Mouse (Mus musculus): Measurements from ENCODE around the gene Apob.

Apob gene

DNA sequence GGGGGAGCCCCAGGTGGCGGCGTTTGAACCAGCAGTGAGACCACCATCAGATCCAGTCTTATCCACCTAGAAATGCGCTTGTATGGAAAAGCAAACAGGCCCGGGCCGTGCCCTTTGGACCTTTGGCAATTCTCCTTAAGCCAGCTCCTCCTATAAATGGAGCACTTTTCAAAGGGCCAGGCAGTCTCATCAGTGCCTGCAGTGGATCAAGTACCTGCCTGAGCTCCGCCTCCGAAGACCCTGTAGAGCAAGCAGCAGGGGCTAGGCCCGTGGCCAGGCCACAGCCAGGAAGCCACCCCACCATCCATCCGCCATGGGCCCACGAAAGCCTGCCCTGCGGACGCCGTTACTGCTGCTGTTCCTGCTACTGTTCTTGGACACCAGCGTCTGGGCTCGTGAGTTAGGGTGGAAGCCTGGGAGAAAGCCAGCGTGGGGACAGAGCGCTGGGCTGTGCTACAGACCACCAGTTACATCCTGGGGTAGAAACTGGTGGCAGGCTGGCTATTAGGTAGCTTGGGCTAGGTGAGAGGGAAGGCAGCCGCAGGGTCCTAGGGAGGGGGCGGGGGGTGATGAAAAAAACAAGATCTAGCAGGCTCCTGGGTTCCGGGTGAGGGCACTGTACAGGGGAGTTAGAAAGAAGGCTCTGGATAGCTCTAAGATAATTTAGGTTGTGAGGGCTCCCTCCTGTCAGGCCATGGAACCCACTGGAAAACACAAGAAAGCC is at the start of gene Apob:
Gene Apob (plus strand): TSS at position 183 of the 724 bp plus-strand sequence.
- Histone ChIP-seq H3K27me3 (ENCODE audit: control insufficient read depth, insufficient read depth, low read length, poor library complexity, severe bottlenecking) (no peaks in the 10 kb centered on the region; the same call in 1 of the 2 replicates), H3K36me3 (ENCODE audit: control insufficient read depth, insufficient read depth, low read length, poor library complexity, severe bottlenecking) (no peaks in the 10 kb centered on the region)
- DNase-seq (ENCODE audit: low read depth, low spot score), result no peak

DNA sequence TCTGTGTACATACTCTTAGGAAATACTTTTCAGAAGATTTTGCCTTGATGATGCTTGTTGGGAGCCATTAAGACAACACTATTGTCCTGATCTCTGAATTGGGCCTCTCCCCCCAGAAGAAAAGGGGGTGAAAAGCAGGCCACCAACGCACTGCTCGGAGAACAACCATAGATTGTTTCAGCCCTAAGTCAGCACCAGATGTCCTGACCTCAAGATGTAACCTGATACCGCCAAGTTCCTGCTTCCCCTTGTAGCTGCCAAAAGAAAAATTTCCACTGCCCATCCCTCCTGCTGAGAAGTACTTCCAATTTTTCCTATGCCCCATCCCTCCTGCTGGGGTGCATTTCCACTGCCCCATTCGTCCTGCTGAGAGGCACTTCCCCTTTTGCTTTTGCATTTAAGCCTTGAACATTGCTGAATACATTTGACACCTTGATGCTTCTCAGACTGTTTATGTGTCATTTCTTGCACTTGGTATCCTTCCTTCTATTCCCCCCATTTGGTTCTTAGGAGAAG is 45.0 kb upstream of the Apob start:
- H3K36me3 ChIP-seq (ENCODE audit: control insufficient read depth, insufficient read depth, low read length, poor library complexity, severe bottlenecking), result no peaks in the 10 kb centered on the region
- DNase-seq (ENCODE audit: low read depth, low spot score), result no peak

DNA sequence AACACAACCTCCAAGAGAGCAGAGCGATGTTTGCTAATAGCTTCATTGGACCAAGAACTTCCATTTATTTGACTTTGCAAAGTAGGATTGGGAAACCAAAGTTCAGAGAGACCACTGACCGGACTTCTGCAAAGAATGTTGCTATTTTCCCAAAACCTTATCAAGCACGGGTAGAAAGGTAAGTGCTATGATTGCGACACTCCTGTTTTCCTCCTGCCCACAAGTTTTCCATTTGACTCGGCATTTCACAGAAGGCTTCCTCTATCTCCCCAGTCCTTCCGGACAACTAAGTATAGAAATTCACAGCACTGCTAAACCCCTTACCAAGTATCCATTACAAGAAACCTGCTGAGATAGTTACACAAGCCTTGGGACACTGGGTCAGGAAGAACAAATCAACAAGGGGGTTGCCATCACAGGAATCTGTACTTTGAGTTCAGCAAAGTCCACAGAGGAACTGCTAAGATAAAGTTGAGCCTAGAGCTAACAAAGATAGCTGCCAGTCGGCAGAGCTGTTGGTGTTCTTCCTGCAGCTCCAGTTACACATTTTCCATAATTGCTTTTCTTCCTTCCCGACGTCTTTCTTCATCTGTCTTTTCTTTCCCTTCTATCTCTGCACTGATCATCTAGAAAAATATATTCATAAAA is 27.2 kb upstream of the Apob start:
- DNase-seq (ENCODE audit: low read depth, low spot score), result no peak
- no peaks in the 10 kb centered on the region for H3K36me3 ChIP-seq (ENCODE audit: control insufficient read depth, insufficient read depth, low read length, poor library complexity, severe bottlenecking)

More for the DNA sequence above, 45.0 kb upstream of the Apob start:
- H3K27me3 ChIP-seq (ENCODE audit: control insufficient read depth, insufficient read depth, low read length, poor library complexity, severe bottlenecking), result no peaks in the 10 kb centered on the region

DNA sequence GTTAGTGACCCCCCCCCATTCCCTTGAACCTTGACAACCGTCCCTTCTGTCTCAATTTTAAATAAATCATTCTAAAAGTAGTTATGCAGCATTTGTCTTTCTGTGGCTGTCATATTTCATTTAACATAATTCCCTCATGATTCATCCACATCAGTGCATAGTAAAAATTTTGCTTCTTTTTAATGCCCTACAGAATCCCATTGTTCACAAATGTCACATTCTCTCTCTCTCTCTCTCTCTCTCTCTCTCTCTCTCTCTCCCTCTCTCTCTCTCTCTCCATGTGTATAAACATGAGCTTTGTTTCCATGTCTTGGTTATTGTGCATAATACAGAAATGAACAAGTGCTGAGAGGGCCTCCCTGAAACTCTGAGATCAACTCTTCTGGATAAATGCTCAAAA is 18.6 kb upstream of the Apob start:
- H3K36me3 ChIP-seq (ENCODE audit: control insufficient read depth, insufficient read depth, low read length, poor library complexity, severe bottlenecking), result no peaks in the 10 kb centered on the region
- H3K27me3 ChIP-seq (ENCODE audit: control insufficient read depth, insufficient read depth, low read length, poor library complexity, severe bottlenecking), result no peaks in the 10 kb centered on the region
- DNase-seq (ENCODE audit: low read depth, low spot score), result no peak

More for the DNA sequence above, 27.2 kb upstream of the Apob start:
- H3K27me3 ChIP-seq (ENCODE audit: control insufficient read depth, insufficient read depth, low read length, poor library complexity, severe bottlenecking), result no peaks in the 10 kb centered on the region

DNA sequence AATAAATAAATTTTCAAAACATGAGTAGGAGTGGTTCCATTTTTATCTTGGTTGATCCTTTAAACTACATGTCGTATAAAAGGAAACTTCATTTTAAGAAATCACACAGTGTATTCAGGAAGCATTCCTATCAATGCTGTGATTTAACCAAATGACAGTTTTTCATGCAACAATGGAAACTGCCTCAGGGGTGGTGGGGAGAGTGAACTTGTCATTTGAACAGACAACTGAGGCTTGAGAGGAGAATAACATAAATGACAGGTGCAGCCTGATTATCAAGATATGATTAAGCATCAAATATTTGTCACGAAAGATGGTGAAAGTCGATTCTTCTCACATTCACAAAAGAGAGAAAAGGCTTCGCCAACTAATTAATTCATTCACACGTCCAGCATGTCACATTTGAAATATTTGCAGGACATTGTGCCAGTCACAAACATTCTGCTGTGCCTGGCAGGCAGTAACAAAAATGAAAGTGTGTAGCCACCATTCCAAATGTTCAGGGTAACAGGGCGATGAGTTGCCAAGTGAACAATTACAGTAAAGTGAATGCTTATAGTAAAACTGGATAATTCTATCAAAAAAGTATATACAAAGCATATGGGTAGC is 18.0 kb upstream of the Apob start:
- DNase-seq (ENCODE audit: low read depth, low spot score), result no peak
- Histone ChIP-seq H3K27me3 (ENCODE audit: control insufficient read depth, insufficient read depth, low read length, poor library complexity, severe bottlenecking) (no peaks in the 10 kb centered on the region), H3K36me3 (ENCODE audit: control insufficient read depth, insufficient read depth, low read length, poor library complexity, severe bottlenecking) (no peaks in the 10 kb centered on the region)

DNA sequence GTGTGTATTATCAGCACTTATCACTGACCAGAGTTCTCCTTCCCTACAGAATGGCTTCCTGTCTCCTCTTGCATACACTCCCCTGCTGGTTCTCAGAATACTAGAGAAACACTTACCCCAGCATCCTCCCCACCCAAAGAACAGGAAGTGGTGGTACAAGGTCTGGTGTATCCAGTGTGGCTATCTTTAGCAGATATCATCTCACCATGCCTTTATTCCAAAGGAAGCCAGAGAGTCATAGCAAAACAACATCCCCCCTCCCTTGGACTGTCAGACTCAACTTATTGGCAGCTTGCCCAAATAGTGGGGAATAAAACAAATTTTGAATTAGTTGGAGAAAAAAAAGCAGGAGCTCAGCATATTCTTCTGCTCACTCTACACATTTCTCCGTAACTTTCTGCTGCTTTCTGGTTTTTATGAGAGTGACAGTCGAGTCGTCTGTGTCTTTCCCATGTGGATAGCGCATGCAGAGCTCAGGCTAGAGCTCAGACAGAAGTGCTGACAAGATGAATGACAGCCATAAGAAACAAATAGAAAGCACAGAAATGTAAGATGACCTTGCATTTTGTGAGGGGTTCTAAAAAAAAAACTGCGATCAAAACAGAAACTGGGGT is 15.0 kb upstream of the Apob start:
- no peaks in the 10 kb centered on the region for H3K27me3 ChIP-seq (ENCODE audit: control insufficient read depth, insufficient read depth, low read length, poor library complexity, severe bottlenecking)
- H3K36me3 ChIP-seq (ENCODE audit: control insufficient read depth, insufficient read depth, low read length, poor library complexity, severe bottlenecking), result no peaks in the 10 kb centered on the region
- no peak for DNase-seq (ENCODE audit: low read depth, low spot score)

DNA sequence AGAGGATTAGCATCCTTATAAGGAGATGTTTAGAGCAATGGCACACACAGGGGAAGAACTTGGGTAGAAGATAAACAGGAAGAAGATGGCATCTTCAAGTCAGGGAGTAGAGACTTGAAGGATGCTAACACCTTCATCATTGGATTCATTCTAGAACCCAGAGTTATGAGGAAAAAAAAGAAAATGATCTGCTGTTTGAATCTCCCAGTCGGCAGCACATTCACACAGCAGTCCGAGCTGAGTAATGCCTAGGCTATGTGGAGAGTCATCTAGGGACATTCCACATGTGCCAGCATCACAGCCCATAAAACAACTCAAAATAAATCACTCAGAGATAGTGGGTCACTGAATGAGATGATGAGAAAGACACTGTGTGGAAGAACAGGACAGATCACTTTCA is 10.2 kb upstream of the Apob start:
- DNase-seq (ENCODE audit: low read depth, low spot score), result no peak
- H3K27me3 ChIP-seq (ENCODE audit: control insufficient read depth, insufficient read depth, low read length, poor library complexity, severe bottlenecking), result no peaks in the 10 kb centered on the region

DNA sequence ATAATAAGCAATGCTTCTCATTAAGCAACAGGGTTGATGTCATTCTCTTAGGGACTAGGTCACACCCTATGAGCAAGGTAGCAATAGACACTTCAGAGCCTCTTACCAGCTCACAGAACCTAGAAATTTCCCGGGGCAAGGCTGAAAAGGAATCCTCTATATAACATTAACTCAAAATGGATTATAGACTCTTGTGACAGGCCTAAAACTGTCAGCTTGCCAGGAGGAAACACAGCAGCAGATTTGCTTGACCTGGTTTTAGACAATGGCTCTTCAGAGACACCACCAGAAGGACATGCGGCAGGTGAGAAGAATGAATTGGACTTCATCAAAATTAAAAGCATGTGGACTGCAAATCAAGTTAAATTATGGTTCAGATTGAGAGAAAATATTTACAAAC is 7.1 kb upstream of the Apob start:
- no peak for DNase-seq (ENCODE audit: low read depth, low spot score)
- H3K27me3 ChIP-seq (ENCODE audit: control insufficient read depth, insufficient read depth, low read length, poor library complexity, severe bottlenecking), result no peaks in the 10 kb centered on the region
- no peaks in the 10 kb centered on the region for H3K36me3 ChIP-seq (ENCODE audit: control insufficient read depth, insufficient read depth, low read length, poor library complexity, severe bottlenecking)

More for the DNA sequence above, 10.2 kb upstream of the Apob start:
- H3K36me3 ChIP-seq (ENCODE audit: control insufficient read depth, insufficient read depth, low read length, poor library complexity, severe bottlenecking), result no peaks in the 10 kb centered on the region

DNA sequence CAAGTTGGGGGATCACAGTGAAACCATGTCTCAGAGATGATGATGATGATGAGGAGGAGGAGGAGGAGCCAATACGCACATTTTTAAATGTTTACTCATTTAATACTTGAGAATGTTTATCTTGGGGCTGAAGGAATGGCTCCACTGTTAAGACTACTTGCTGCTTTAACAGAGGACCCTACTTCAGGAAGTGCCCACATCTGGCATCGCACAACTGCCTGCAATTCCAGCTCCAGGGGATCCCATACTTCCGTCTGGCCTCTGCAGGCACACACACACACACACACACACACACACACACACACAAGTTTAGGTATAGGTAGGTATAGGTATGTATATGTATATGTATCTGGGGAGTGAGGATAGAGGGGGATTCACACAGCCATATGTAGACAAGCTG is 6.6 kb upstream of the Apob start:
- H3K27me3 ChIP-seq (ENCODE audit: control insufficient read depth, insufficient read depth, low read length, poor library complexity, severe bottlenecking), result no peaks in the 10 kb centered on the region
- no peak for DNase-seq (ENCODE audit: low read depth, low spot score)
- H3K36me3 ChIP-seq (ENCODE audit: control insufficient read depth, insufficient read depth, low read length, poor library complexity, severe bottlenecking), result no peaks in the 10 kb centered on the region

DNA sequence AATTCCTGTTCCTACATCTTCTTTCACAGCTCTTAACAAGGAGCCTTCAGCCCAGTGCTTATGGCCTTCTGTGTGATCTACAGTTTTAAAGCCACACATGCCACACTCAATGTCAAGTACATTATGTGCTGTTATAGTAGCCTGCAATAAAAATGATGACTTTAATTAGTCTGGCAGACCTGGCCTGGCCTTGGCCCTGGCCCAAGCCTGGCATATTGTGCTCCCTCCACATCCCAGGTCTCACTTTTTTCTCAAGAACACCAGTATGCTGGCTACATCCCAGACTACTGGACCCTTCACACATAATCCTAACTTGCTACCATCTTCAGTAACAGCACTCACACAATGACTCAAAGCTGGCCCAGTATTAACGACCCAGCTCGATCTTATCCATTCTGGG is 5.7 kb upstream of the Apob start:
- H3K36me3 ChIP-seq (ENCODE audit: control insufficient read depth, insufficient read depth, low read length, poor library complexity, severe bottlenecking), result no peaks in the 10 kb centered on the region

DNA sequence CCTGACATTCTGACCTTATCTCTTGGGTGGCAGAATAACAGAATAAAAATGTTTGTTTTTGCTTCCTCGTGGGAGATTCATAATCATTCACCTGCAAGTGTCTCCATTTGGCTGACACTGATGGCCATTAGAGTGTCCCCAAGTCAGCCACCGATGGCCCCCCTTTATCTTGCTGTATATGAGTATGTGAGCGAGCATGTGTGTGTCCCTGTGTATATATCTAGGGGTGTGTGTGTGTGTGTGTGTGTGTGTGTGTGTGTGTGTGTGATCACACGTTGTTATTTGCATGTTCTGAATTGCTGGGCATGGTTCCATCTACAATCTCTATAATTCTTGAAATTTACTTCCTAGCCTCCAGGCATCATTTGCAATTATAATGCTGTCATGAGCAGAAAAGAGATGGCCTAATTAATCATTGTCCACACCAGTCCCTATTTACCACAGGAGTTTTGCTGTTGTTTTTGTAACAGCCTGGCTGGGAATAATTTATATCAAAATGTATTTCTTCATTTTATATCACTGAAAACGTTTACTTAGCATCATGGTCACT is 3.6 kb upstream of the Apob start:
- Histone ChIP-seq H3K36me3 (ENCODE audit: control insufficient read depth, insufficient read depth, low read length, poor library complexity, severe bottlenecking) (no peaks in the 10 kb centered on the region), H3K27me3 (ENCODE audit: control insufficient read depth, insufficient read depth, low read length, poor library complexity, severe bottlenecking) (no peaks in the 10 kb centered on the region; the same call in 1 of the 2 replicates)
- DNase-seq (ENCODE audit: low read depth, low spot score), result no peak

More for the DNA sequence above, 5.7 kb upstream of the Apob start:
- DNase-seq (ENCODE audit: low read depth, low spot score), result no peak
- H3K27me3 ChIP-seq (ENCODE audit: control insufficient read depth, insufficient read depth, low read length, poor library complexity, severe bottlenecking), result no peaks in the 10 kb centered on the region

DNA sequence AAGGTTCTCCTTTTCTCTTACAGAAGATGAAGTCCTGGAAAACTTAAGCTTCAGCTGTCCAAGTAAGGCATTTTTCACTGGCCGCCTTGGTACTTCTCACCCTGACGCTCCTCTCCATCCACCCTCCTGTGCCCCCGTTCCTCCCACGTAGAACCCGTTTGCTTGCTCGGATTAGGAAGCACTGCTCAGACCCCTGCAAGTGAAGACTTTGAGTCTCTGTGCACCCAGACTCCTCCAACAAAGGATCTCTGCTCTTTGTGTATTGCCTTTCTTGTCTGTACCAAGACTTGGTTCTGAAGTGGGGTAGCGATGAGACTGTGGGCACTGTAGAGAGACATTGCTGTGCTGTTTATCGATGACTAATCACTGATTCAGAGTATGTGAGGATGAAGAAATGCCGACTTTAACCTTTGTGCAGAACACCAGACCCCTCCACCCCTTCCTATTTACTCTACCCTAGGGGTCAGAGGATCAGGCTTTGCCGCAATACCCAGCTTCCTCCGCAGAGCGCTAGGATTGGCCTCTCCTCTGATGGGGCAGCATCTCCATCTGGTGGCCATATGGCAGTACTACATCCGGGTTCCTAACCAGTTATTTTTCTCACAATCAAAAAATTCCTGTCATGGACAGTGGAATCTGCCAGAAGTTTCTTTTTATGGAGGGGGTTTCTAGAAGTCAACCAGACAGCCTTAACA is 889 bp downstream of the Apob start:
- H3K36me3 ChIP-seq (ENCODE audit: control insufficient read depth, insufficient read depth, low read length, poor library complexity, severe bottlenecking), result no peaks in the 10 kb centered on the region
- H3K27me3 ChIP-seq (ENCODE audit: control insufficient read depth, insufficient read depth, low read length, poor library complexity, severe bottlenecking), result no peaks in the 10 kb centered on the region; the same call in 1 of the 2 replicates
- DNase-seq (ENCODE audit: low read depth, low spot score), result peak; percentile 9

DNA sequence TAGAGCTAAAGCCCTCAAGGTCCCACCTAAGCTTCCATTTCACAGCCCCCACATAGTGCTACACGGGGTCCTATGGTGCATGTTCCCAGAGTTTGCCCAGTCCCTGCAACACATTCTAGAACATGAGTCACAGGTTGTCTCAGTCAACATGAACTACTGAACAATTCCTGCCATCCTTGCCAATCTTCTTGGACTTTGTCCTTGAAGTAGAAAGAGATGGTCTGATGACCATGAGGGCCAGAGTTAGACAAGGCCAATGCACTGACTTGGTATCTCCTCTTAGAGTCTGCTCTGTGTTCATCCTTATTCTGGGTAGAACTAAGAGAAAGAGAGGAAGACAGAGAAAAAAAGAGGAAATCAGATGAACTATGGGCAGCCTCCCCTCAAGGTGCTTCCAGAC is 7.0 kb downstream of the Apob start:
- no peaks in the 10 kb centered on the region for H3K36me3 ChIP-seq (ENCODE audit: control insufficient read depth, insufficient read depth, low read length, poor library complexity, severe bottlenecking)
- DNase-seq (ENCODE audit: low read depth, low spot score), result no peak
- H3K27me3 ChIP-seq (ENCODE audit: control insufficient read depth, insufficient read depth, low read length, poor library complexity, severe bottlenecking), result no peaks in the 10 kb centered on the region

DNA sequence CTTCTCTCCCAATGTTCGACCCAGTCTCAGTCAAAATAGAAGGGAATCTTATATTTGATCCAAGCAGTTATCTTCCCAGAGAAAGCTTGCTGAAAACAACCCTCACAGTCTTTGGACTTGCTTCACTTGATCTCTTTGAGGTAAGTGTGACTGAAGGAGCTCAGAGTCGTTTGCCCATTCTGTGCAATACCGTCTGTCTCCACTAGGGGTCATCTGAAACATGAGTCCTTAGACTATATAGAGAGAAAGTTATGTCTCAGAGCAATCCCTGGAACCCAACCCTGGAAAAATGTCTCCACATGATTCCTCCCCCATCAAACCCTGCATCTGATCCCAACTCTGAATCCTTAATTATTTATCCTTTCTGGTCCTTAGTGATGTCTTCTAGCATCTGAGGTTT is 13.4 kb downstream of the Apob start:
- H3K36me3 ChIP-seq (ENCODE audit: control insufficient read depth, insufficient read depth, low read length, poor library complexity, severe bottlenecking), result no peaks in the 10 kb centered on the region
- no peaks in the 10 kb centered on the region for H3K27me3 ChIP-seq (ENCODE audit: control insufficient read depth, insufficient read depth, low read length, poor library complexity, severe bottlenecking)
- peak; percentile 58 for DNase-seq (ENCODE audit: low read depth, low spot score)

Data from splenic B cell, adult 2 months (primary cell).